Mouse (Mus musculus) neural tube, embryonic 11.5 days (tissue): ENCODE results near the gene Tm7sf3. TPM values are rescaled to one million over a fixed set of nuclear protein-coding genes. Genes with fewer than 3 reads are reported as not detected.

Source experiments
- ATAC-seq: fragments of 200-750 bp; cut with Nextera tagmentation; 2 replicates; pipeline ENCODE4 v1.8.0; 2017; ENCODE audit warnings: moderate number of reproducible peaks, mild to moderate bottlenecking, moderate TSS enrichment, moderate library complexity; ENCODE audit not compliant: insufficient read depth, low FRiP score, low TSS enrichment
- DNase-seq: peaks from one replicate; pipeline ENCODE4 v3.0.0-alpha.2; 2015; ENCODE audit warnings: low spot score
- H3K27ac ChIP-seq: fragments of 300-500 bp; sonication (generic); 2 replicates; pipeline ENCODE4 v1.5.1; 2014; ENCODE audit warnings: low read depth, mild to moderate bottlenecking, low read length
- H3K27me3 ChIP-seq: fragments of 300-500 bp; sonication (generic); 2 replicates; pipeline ENCODE4 v1.6.1; 2014; ENCODE audit warnings: mild to moderate bottlenecking, low read length, mixed read lengths; ENCODE audit not compliant: control insufficient read depth, insufficient read depth
- H3K36me3 ChIP-seq: fragments of 300-500 bp; sonication (generic); 2 replicates; pipeline ENCODE4 v1.6.1; 2014; ENCODE audit warnings: mild to moderate bottlenecking, low read length, moderate library complexity, mixed read lengths; ENCODE audit not compliant: control insufficient read depth, insufficient read depth
- H3K4me1 ChIP-seq: fragments of 300-500 bp; sonication (generic); 2 replicates; pipeline ENCODE4 v1.6.1; 2014; ENCODE audit warnings: low read length, mixed read lengths; ENCODE audit not compliant: control insufficient read depth, insufficient read depth
- H3K4me2 ChIP-seq: fragments of 300-500 bp; sonication (generic); 2 replicates; pipeline ENCODE4 v1.6.1; 2014; ENCODE audit warnings: low read depth, mild to moderate bottlenecking, moderate library complexity
- H3K4me3 ChIP-seq: fragments of 300-500 bp; sonication (generic); 2 replicates; pipeline ENCODE4 v1.5.1; 2014; ENCODE audit warnings: low read depth, low read length
- H3K9ac ChIP-seq: fragments of 300-500 bp; sonication (generic); 2 replicates; pipeline ENCODE4 v1.6.1; 2014; ENCODE audit warnings: mild to moderate bottlenecking, low read length
- H3K9me3 ChIP-seq: fragments of 300-500 bp; sonication (generic); 2 replicates; pipeline ENCODE4 v1.6.1; 2016; ENCODE audit warnings: low read length; ENCODE audit not compliant: control insufficient read depth
- WGBS: fragments of 180-500 bp; shearing (Covaris S2); extraction: QIAGEN DNeasy Blood & Tissue Kit; methylation state at CpG from one replicate; pipeline ENCODE4 v1.1.7; 2014; 5-methylcytosine and 5-hydroxymethylcytosine counted together
- polyA plus RNA-seq: library from polyadenylated mRNA; unstranded; fragments of >200 nt; fragmentation: Nextera tagmentation; extraction: Ambion mirVana; gene quantifications from 2 replicates; pipeline ENCODE4 v1.2.1, GENCODE M21; 2014

Gene Tm7sf3
- polyA plus RNA-seq, 1 experiment from 2014 or later = 26.7 TPM

DNA sequence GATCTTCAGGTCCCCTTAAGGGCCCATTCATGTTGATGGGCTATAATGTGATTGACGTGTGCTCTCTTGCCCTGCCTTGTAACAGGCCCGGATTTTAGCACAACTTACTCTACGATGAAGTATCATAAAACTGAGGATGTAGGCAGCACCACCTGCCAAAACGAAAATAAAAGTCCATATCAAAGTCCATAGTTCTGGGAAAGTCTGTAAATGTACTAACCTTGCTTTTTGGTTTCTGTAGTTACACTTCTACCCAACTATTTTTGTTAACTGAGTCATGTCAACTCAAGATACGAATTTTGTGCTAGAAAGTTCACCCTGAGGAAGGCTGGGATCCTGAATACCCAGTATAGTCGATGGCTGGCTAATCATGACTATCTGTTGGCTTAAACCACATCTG lies 1.6 kb downstream of the Tm7sf3 start:
- H3K9ac ChIP-seq = no peak overlapping the region
- WGBS = 83% methylated on average over 6 of the region's 6 CpGs
- H3K9me3 ChIP-seq = no peaks in the 10 kb centered on the region
- ATAC-seq (no peak), DNase-seq (no peak)
- H3K4me3 ChIP-seq = no peak overlapping the region
- peaks cover 4% of the 10 kb centered on the region; the same call in 1 of the 2 replicates for H3K4me1 ChIP-seq
- H3K27ac ChIP-seq = no peak overlapping the region
- H3K36me3 ChIP-seq = no peaks in the 10 kb centered on the region
- H3K4me2 ChIP-seq = no peak overlapping the region
- no peaks in the 10 kb centered on the region for H3K27me3 ChIP-seq

DNA sequence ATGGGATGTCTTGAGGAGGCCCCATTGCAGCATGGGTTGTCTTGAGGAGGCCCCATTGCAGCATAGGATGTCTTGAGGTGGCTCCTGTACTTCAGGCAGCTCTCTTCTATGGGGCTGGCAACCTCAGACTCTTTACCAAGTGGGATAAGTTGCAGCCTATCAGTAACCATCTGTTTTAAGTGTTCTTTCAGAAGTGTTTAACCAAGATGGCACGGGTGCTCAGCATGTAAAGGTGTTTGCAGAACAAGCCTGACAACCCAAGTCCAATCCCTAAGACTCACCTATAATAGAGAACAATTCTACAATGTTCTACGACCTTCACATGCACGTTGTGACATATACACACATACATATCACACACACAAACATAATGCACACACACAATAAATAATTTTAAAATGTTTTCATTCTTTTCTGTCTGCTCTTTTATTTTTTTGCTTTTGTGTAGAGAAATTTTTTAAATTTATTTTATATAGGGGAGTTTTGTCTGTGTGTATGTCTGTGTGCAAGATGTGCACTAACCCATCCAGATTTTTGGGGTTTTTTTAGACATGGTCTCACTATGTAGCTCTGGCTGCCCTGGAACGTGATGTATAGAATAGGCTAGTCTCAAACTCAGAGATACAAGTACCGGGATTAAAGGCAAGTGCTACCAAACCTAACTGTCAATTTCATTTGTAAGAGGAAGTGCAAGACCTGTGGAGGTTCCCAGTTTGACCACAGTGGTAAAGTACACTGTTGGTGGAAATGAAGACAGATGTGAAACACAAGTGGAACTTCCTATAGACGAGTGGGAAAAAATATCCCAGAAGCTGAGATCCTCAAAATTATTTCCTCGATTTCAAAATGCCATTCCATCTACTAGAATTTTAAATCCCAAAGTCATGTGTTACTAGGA lies 2.3 kb downstream of the Tm7sf3 start:
- 90% methylated on average over 7 of the region's 7 CpGs for WGBS
- H3K9ac ChIP-seq = no peak overlapping the region
- H3K27ac ChIP-seq = no peak overlapping the region
- no peak overlapping the region for H3K4me3 ChIP-seq
- H3K27me3 ChIP-seq = no peaks in the 10 kb centered on the region
- H3K4me1 ChIP-seq = peaks cover 4% of the 10 kb centered on the region; the same call in 1 of the 2 replicates
- H3K36me3 ChIP-seq = no peaks in the 10 kb centered on the region
- H3K4me2 ChIP-seq = no peak overlapping the region
- H3K9me3 ChIP-seq = no peaks in the 10 kb centered on the region
- ATAC-seq = no peak
- no peak for DNase-seq

DNA sequence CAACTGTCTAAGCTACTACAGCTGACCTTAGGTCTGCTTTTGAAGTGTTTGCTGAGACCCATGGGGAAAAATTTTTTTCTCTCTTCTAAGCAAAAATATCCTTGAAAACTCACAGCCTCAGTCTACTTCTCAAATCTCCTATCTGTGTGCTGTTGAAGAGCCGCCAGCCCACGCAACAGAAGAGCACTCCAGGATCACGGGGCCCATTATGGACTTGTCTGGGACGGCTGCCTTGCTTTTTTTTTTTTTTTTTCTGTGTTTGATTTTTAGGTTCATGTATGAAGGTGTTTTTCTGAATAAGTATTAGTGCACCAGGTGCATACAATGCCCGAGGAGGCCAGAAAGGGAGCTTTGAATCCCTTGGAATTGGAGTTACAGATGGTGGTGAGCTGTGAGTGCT lies 6.1 kb downstream of the Tm7sf3 start:
- DNase-seq (no peak), ATAC-seq (no peak)
- Histone ChIP-seq H3K36me3 (no peaks in the 10 kb centered on the region), H3K4me2 (no peak overlapping the region), H3K27me3 (no peaks in the 10 kb centered on the region), H3K4me3 (no peak overlapping the region), H3K9me3 (no peaks in the 10 kb centered on the region), H3K4me1 (peaks cover 7% of the 10 kb centered on the region), H3K9ac (no peak overlapping the region), H3K27ac (no peak overlapping the region)
- 90% methylated on average over 5 of the region's 5 CpGs for WGBS

DNA sequence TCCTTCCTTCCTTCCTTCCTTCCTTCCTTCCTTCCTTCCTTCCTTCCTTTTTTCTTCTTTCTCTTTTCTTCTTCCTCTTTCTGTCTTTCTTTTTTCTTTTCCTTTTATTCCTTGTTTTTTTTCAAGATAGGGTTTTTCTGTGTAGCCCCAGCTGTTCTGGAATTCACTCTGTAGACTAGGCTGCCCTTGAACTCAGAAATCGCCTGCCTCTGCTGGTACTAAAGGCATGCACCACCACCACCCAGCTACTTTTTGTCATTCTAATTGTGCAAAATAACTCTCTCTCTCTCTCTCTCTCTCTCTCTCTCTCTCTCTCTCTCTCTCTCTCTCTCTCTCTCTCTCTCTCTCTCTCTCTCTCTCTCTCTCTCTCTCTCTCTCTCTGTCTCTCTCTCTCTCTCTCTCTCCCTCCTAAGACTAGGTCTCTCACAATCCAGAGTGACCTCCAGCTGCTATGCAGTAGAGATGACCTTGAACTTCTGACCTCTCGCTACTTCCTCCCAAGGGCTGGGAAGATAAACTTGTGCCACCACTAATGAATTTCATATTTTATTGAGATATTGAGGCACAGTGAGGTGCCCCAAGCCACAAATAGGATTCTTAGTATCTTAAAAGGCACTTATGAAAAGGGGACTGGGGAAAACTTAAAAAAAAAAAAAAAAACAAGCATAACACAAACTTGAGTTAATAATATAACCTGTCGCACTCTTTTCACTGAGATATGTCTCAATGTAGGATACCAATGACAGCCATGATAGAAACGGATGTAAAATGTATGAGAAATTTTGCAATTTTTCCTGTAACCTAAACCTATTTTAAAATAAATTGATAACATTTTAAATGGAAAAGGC lies 7.6 kb downstream of the Tm7sf3 start:
- H3K27me3 ChIP-seq = no peaks in the 10 kb centered on the region
- no peak overlapping the region for H3K9ac ChIP-seq
- H3K36me3 ChIP-seq = no peaks in the 10 kb centered on the region
- 63% methylated on average over 4 of the region's 4 CpGs for WGBS
- H3K9me3 ChIP-seq = no peaks in the 10 kb centered on the region
- no peak overlapping the region for H3K4me2 ChIP-seq
- DNase-seq (no peak), ATAC-seq (no peak)
- H3K27ac ChIP-seq = no peak overlapping the region
- peak overlapping the region; percentile 66; the same call in 1 of the 2 replicates for H3K4me3 ChIP-seq
- peaks cover 7% of the 10 kb centered on the region for H3K4me1 ChIP-seq

DNA sequence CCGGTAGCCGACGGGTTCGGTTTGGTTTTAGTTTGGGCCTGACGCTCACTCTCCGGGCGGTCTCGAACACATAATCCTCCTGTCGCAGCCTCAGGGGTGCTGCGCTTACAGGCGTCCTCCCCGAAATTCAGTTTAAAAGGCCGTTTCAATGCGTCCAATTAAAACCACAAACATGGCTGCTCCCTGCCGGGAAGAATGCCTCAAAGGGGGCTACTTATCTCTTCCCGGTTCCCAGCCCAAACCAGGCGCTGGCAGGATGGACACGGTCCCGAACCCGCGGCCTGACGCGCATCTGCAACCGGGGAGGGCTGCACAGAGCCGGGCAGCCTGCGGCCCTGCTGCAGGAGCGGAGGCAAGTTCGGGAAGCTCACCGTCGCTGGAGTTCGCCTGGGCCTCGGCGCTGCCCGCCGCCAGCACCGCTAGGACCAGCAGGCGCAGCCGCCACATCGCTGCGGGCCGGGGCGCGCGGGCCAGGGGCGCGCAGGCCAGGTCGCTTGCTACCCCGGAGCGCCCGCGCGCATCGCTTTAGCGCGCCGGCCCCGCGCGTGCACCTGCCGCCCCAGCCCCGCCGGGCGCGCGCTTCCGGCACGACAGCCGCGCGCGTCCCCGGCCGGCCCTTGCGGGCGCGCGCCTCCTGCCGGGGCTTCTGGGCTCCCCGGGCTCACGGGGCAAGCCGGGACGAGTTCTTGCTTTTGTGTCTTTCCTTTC lies 8.5 kb downstream of the Tm7sf3 start:
- Histone ChIP-seq H3K27ac (peak overlapping the region; percentile 53; the same call in 1 of the 2 replicates), H3K9me3 (no peaks in the 10 kb centered on the region), H3K36me3 (no peaks in the 10 kb centered on the region), H3K4me3 (peak overlapping the region; percentile 66), H3K4me2 (peak overlapping the region; percentile 61), H3K27me3 (no peaks in the 10 kb centered on the region), H3K4me1 (peaks cover 7% of the 10 kb centered on the region), H3K9ac (peak overlapping the region; percentile 84)
- peak; percentile 91 for ATAC-seq
- DNase-seq = peak; percentile 92
- WGBS = under 1% methylated on average over 74 of the region's 82 CpGs

DNA sequence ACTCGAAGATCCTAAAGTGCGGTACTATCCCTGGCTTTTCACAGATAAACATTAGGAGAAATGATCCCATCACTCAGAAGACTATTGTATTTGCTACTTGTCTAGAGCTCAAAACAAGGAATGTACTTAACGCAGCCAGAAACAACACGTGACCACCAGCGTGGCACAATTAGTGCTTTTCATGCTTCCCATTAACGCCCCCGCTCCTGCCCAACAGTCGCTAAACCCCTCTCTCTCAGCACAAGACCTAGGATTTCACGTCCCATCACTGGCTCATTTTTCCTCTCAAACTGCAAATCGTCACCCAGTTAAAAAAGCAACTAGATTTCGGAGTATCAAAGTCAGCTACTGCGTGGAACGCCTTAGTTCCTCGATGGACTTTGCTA lies 9.0 kb downstream of the Tm7sf3 start:
- 0 out of 2 replicates have a peak, but pooled peaks have one; percentile 1 for ATAC-seq
- no peaks in the 10 kb centered on the region for H3K27me3 ChIP-seq
- WGBS = 14% methylated on average over 14 of the region's 14 CpGs
- no peaks in the 10 kb centered on the region for H3K9me3 ChIP-seq
- H3K4me1 ChIP-seq = peaks cover 7% of the 10 kb centered on the region
- no peak for DNase-seq
- peak overlapping the region; percentile 84 for H3K9ac ChIP-seq
- no peak overlapping the region for H3K27ac ChIP-seq
- no peaks in the 10 kb centered on the region for H3K36me3 ChIP-seq
- H3K4me2 ChIP-seq = peak overlapping the region; percentile 61
- H3K4me3 ChIP-seq = peak overlapping the region; percentile 66

DNA sequence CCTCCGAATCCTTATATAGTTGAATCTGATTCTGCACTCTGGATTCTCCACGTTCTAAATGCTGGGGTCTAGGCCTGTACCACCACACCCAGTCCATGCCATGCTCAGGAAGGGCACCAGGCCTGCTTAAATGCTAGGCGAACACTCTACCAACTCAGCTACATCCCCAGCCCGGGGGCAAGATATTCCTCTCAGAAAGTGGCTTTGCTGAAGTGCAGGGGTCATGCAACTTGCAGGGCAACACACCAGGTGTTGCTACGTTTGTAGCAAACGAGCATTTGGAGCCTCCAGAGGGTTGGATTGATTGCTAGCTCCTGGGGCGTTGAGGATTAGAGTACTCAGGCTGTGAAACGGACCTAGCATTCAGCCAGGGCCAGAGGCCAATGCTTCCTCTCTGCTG lies 9.5 kb downstream of the Tm7sf3 start:
- H3K36me3 ChIP-seq = no peaks in the 10 kb centered on the region
- no peak overlapping the region for H3K4me3 ChIP-seq
- no peaks in the 10 kb centered on the region for H3K9me3 ChIP-seq
- H3K27me3 ChIP-seq = no peaks in the 10 kb centered on the region
- H3K9ac ChIP-seq = peak overlapping the region; percentile 37; the same call in 1 of the 2 replicates
- no peak overlapping the region for H3K27ac ChIP-seq
- peaks cover 7% of the 10 kb centered on the region for H3K4me1 ChIP-seq
- peak; percentile 31 for DNase-seq
- 53% methylated on average over 8 of the region's 8 CpGs for WGBS
- ATAC-seq = no peak
- peak overlapping the region; percentile 61 for H3K4me2 ChIP-seq

DNA sequence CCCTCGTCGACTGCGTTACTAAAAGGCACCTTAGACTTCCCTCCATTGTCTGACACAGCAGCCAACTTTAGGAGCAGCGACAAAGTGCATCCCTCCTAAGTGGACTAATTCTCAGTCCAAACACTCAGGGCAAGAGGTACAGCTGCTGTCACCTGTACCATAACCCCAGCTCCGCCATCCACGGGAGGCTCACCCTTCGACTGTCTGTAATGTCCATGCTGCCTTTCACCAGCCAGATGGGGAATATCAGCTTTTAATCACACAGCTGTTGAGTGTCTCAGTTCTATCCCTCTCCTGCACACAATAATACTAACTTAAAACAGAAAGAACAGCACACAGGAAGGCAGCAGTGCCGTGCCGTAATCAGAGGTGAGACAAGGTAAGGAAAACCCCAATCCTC lies 10.2 kb downstream of the Tm7sf3 start:
- Histone ChIP-seq H3K27me3 (no peaks in the 10 kb centered on the region), H3K4me2 (no peak overlapping the region), H3K36me3 (no peaks in the 10 kb centered on the region), H3K9me3 (no peaks in the 10 kb centered on the region), H3K27ac (no peak overlapping the region), H3K9ac (no peak overlapping the region), H3K4me1 (peaks cover 7% of the 10 kb centered on the region), H3K4me3 (no peak overlapping the region)
- ATAC-seq = no peak
- DNase-seq = no peak
- 81% methylated on average over 9 of the region's 9 CpGs for WGBS
